Mouse (Mus musculus): Measurements from ENCODE around the gene Lif. TPM values are rescaled to one million over a fixed set of nuclear protein-coding genes. Genes with fewer than 3 reads are reported as not detected.

Gene Lif
- total RNA-seq, 2 experiments from 2014 or later, result 0.07 to 0.86 TPM

Other genes starting within 250 kb of the Lif start
- gene Sec14l4, start 226.1 kb upstream of the Lif start, total RNA-seq (2021), result 1 to 10 TPM; 5.6 to 6.5 TPM
- not detected for gene Sec14l3, start 192.7 kb upstream of the Lif start, total RNA-seq (2021)
- 10 to 100 TPM; 23.5 to 30.9 TPM for gene Mtfp1, start 162.1 kb upstream of the Lif start, total RNA-seq (2021)
- gene Sec14l2, start 134.1 kb upstream of the Lif start, total RNA-seq (2021), result 1 to 10 TPM; 1.5 to 1.7 TPM
- 10 to 100 TPM; 22.7 to 23.7 TPM for gene Rnf215, start 122.4 kb upstream of the Lif start, total RNA-seq (2021)
- gene Ccdc157, start 97.3 kb upstream of the Lif start, total RNA-seq (2021), result 10 to 100 TPM; 10.8 to 12.5 TPM
- gene Sf3a1, start 97.2 kb upstream of the Lif start, total RNA-seq (2021), result 10 to 100 TPM; 50.3 to 59.9 TPM
- gene Tbc1d10a, start 70.8 kb upstream of the Lif start, total RNA-seq (2021), result 10 to 100 TPM; 14.8 to 23.3 TPM
- gene Castor1, start 39.3 kb upstream of the Lif start, total RNA-seq (2021), result 1 to 10 TPM; 3.0 to 5.1 TPM
- under 1 TPM in 1 of 2 experiments, not detected in 1; 0.16 TPM for gene Osm, start 21.1 kb upstream of the Lif start, total RNA-seq (2021)
- under 1 TPM; 0.30 to 0.77 TPM for gene Hormad2, start 183.5 kb downstream of the Lif start, total RNA-seq (2021)